Comparison of ENCODE assay signal across 13 mouse cellular contexts in the genomic region with DNA sequence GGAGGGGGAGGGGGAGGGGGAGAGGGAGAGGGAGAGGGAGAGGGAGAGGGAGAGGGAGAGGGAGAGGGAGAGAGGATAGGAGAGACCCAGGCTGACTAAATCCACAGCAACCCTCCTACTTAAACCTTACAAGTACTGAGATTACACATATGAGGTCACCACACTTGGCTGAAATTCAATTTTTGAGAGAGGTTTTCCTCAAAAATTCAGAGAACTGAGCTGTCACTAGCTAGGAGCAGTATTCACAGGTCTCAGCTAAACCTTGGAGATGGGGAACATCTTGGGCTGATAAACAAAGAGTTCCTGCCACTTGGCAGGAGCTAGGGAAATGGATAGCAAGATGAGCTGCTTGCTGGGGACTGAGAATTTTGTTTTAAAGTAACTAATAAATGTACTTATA. TPM values are rescaled to one million over a fixed set of nuclear protein-coding genes. Genes with fewer than 3 reads are reported as not detected.
"Had no signal": no experiment of that assay in that cellular context is flagged by ENCODE, and none has a peak within 500 bp of the region (broad histone marks: within the 10 kb centered on the region; RNA-seq: fewer than 3 reads in every experiment).

No protein-coding gene starts in this region.

- H3K27ac ChIP-seq: layer of hippocampus, adult 2 months; liver, embryonic 15.5 days; midbrain, embryonic 13.5 days; neural tube, embryonic 13.5 days; stomach, embryonic 15.5 days had no signal

- DNase-seq: kidney, adult 8-10 months; kidney, postnatal 36 days; left cerebral cortex, postnatal 4 days; retina, postnatal 1 day; right cerebral cortex, postnatal 4 days; thymus, postnatal 36 days had no signal

- H3K9ac ChIP-seq: liver, embryonic 15.5 days; midbrain, embryonic 13.5 days; neural tube, embryonic 13.5 days; stomach, embryonic 15.5 days had no signal

- H3K4me2 ChIP-seq: liver, embryonic 11.5 days; liver, embryonic 15.5 days; midbrain, embryonic 13.5 days; neural tube, embryonic 13.5 days; stomach, embryonic 15.5 days had no signal

- H3K4me3 ChIP-seq: layer of hippocampus, adult 2 months; liver, embryonic 15.5 days; midbrain, embryonic 13.5 days; neural tube, embryonic 13.5 days; stomach, embryonic 15.5 days had no signal

- ATAC-seq: inflammation-experienced regulatory T-cells, adult 6 months; midbrain, embryonic 13.5 days had no signal

- H3K9me3 ChIP-seq: liver, embryonic 15.5 days; midbrain, embryonic 13.5 days; neural tube, embryonic 13.5 days; stomach, embryonic 15.5 days had no signal

- H3K27me3 ChIP-seq: liver, embryonic 15.5 days; midbrain, embryonic 13.5 days; neural tube, embryonic 13.5 days; stomach, embryonic 15.5 days had no signal

- H3K36me3 ChIP-seq: liver, embryonic 15.5 days; midbrain, embryonic 13.5 days; neural tube, embryonic 13.5 days; stomach, embryonic 15.5 days had no signal

- H3K4me1 ChIP-seq: liver, embryonic 15.5 days; midbrain, embryonic 13.5 days; neural tube, embryonic 13.5 days; stomach, embryonic 15.5 days had no signal

RNA-seq across cellular contexts. Expression of gene Adamts16, which starts 12.0 kb away (rescaled TPM):
- polyA plus RNA-seq: inflammation-experienced regulatory T-cells, adult 6 months had no signal
